Mouse (Mus musculus): ENCODE measurements around the gene Psg25. TPM values are rescaled to one million over a fixed set of nuclear protein-coding genes. Genes with fewer than 3 reads are reported as not detected.
"Not testable (repeated sequence)": the region's sequence is repeated elsewhere in the genome, so short reads cannot be mapped to it uniquely, and the experiment has no call there.

Gene Psg25
- not detected in 2 replicates for total RNA-seq (2015; ENCODE audit: low replicate concordance)
- not detected in 2 replicates for total RNA-seq (2017; ENCODE audit: low replicate concordance)

DNA sequence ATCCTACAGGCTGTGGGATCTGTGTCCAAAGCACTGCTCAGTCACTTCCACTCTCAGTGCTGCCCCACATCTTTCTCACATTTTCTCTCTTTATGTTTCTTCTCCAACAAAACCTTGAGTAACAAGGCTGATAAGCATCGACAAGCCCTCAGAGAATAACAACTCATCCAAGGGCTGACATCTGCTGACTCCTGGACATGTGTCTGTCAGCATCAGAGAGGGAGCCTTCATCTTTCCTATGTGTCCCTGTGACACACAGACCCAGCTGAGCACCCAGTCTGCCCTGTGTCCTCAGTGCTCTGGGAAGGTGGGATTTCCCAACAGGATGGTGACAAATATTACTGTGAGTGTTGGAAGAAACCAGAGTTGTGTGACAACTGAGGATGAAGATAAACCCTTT lies at the start of gene Psg25:
Psg25 (minus strand) TSS at position 101 of the 400 bp plus-strand sequence.
- no peak for ATAC-seq (replicated peaks; ENCODE audit: low FRiP score, poor library complexity, severe bottlenecking)

DNA sequence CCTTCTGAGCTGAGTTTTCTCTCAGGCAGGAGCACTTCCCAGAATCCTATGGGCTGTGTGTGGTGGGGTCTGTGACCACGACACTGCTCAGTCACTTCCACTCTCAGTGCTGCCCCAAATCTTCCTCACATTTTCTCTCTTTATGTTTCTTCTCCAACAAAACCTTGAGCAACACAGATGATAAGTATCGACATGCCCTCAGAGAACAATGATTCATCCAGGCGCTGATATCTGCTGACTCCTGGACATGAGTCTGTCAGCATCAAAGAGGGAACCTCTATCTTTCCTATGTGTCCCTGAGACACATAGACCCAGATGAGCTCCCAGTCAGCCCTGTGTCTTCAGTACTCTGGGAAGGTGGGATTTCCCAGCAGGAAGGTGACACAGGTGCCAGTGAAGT lies 35.1 kb upstream of the Psg25 start, which contains the start of gene Psg27:
Psg27 (minus strand) TSS at position 101 of the 400 bp plus-strand sequence.
- no peak for ATAC-seq (replicated peaks; ENCODE audit: low FRiP score, poor library complexity, severe bottlenecking)

GRCm38 (mm10) chr7:18559850-18560249 lies 27.8 kb upstream of the Psg25 start:
- ATAC-seq (replicated peaks; ENCODE audit: low FRiP score, poor library complexity, severe bottlenecking), result no peak

DNA sequence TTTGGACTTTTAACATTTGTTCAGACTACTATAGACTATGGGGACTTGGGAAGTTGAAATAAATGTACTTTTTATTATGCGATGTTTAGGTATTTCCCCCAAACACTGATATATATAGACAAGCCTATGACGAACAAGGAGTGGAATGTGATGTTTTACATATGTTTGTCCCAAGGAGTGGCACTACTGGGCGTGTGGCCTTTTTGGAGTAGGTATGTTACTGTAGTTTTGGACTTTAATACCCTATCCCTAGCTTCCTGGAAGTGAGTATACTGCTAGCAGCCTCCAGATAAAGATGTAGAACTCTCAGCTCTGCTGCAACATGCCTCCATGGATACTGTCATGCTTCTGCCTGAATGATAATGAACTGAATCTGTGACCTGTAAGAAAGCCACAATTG lies 23.7 kb upstream of the Psg25 start:
- ATAC-seq (replicated peaks; ENCODE audit: low FRiP score, poor library complexity, severe bottlenecking), result not testable (repeated sequence)

DNA sequence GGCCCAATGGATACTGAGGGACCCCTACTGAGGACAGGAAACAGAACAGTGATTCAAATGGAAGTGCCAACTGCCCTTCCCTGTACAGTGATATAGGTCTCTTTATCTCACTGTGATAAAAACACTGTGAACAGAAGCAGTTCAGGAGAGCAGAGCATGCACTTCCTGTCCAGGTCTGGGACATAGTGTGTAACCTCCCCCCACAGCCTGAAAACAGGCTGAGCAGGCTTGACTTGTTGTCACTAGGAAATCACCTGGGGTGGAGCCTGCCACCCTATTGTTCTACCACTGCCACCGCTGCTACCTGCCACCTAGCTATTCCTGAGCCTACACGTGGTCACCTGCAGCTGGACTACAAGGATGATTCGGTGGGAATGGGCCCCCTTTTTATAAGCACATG lies 1.4 kb upstream of the Psg25 start:
- no peak for ATAC-seq (replicated peaks; ENCODE audit: low FRiP score, poor library complexity, severe bottlenecking)

GRCm38 (mm10) chr7:18524668-18525067 lies 7.4 kb downstream of the Psg25 start:
- no peak for ATAC-seq (replicated peaks; ENCODE audit: low FRiP score, poor library complexity, severe bottlenecking)

GRCm38 (mm10) chr7:18512848-18513247 lies 19.2 kb downstream of the Psg25 start:
- ATAC-seq (replicated peaks; ENCODE audit: low FRiP score, poor library complexity, severe bottlenecking), result not testable (repeated sequence)

- ATAC-seq (replicated peaks; ENCODE audit: low FRiP score, poor library complexity, severe bottlenecking), result not testable (repeated sequence)
Observed at GRCm38 (mm10) chr7:18512417-18512816, 19.7 kb downstream of the Psg25 start.

- no peak for ATAC-seq (replicated peaks; ENCODE audit: low FRiP score, poor library complexity, severe bottlenecking)
Observed at GRCm38 (mm10) chr7:18511479-18511878, 20.6 kb downstream of the Psg25 start.

DNA sequence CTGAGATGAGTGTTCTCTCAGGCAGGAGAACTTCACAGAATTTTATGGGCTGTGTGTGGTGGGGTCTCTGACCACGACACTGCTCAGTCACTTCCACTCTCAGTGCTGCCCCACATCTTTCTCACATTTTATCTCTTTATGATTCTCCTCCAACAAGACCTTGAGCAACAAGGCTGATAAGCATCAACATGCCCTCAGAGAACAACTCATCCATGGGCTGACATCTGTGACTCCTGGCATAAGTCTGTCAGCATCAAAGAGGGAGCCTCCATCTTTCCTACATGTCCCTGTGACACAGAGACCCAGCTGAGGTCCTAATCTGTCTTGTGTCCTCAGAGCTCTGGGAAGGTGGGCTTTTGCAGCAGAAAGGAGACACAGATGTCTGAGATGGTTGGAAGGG lies 48.0 kb downstream of the Psg25 start, which contains the start of gene Psg26:
Psg26 (minus strand) TSS at position 101 of the 400 bp plus-strand sequence.
- ATAC-seq (replicated peaks; ENCODE audit: low FRiP score, poor library complexity, severe bottlenecking), result no peak

Other genes with a start within 250 kb of the Psg25 start
- gene Psg18, start 177.3 kb downstream of the Psg25 start, total RNA-seq (2015; ENCODE audit: low replicate concordance), result not detected in 2 replicates
- not detected in 2 replicates for gene Psg18, start 177.3 kb downstream of the Psg25 start, total RNA-seq (2017; ENCODE audit: low replicate concordance)
- not detected in 2 replicates for gene Psg28, start 100.2 kb downstream of the Psg25 start, total RNA-seq (2015; ENCODE audit: low replicate concordance)
- not detected in 2 replicates for gene Psg28, start 100.2 kb downstream of the Psg25 start, total RNA-seq (2017; ENCODE audit: low replicate concordance)
- not detected in 2 replicates for gene Psg26, start 48.1 kb downstream of the Psg25 start, total RNA-seq (2015; ENCODE audit: low replicate concordance)
- gene Psg26, start 48.1 kb downstream of the Psg25 start, total RNA-seq (2017; ENCODE audit: low replicate concordance), result not detected in 2 replicates
- gene Psg27, start 35.0 kb upstream of the Psg25 start, total RNA-seq (2015; ENCODE audit: low replicate concordance), result not detected in 2 replicates
- not detected in 2 replicates for gene Psg27, start 35.0 kb upstream of the Psg25 start, total RNA-seq (2017; ENCODE audit: low replicate concordance)
- gene Psg23, start 84.2 kb upstream of the Psg25 start, total RNA-seq (2015; ENCODE audit: low replicate concordance), result not detected in 2 replicates
- not detected in 2 replicates for gene Psg23, start 84.2 kb upstream of the Psg25 start, total RNA-seq (2017; ENCODE audit: low replicate concordance)
- not detected in 2 replicates for gene Psg21, start 124.5 kb upstream of the Psg25 start, total RNA-seq (2015; ENCODE audit: low replicate concordance)
- gene Psg21, start 124.5 kb upstream of the Psg25 start, total RNA-seq (2017; ENCODE audit: low replicate concordance), result not detected in 2 replicates
- gene Psg20, start 153.9 kb upstream of the Psg25 start, total RNA-seq (2015; ENCODE audit: low replicate concordance), result not detected in 2 replicates
- gene Psg20, start 153.9 kb upstream of the Psg25 start, total RNA-seq (2017; ENCODE audit: low replicate concordance), result not detected in 2 replicates
- not detected in 2 replicates for gene Psg22, start 185.8 kb upstream of the Psg25 start, total RNA-seq (2015; ENCODE audit: low replicate concordance)
- not detected in 2 replicates for gene Psg22, start 185.8 kb upstream of the Psg25 start, total RNA-seq (2017; ENCODE audit: low replicate concordance)

All from erythroid progenitor cell, adult 5-6 weeks (primary cell).